In the genomic region with DNA sequence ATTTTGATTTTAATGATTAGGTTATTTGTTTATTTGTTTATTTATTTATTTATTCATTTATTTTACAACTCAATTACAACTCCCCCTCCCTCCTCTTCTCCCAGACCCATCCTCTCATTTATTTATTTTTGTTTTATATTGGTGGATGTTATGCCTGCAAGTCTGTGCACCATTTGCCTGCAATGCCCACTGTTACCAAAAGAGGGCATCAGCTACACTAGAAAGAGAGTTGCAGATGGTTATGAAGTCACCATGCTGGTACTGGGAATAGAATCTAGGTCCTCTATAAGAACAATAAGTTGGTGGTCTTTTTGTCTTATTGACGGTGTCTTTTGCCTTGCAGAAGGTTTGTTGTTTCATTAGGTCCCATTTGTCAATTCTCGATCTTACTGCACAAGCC, we compare ENCODE assay signal across 21 mouse cellular contexts.
A peak's percentile ranks its signal among the peaks of the same experiment; 100 is the strongest.
DNase-seq lines count a peak whose midpoint lies in the region; ATAC-seq and TF ChIP-seq lines count a peak whose summit lies in the region.
"Had no signal": no experiment of that assay in that cellular context is flagged by ENCODE, and none has a peak within 500 bp of the region (broad histone marks: within the 10 kb centered on the region; RNA-seq: fewer than 3 reads in every experiment).

No protein-coding gene starts in this region.

- H3K27me3 ChIP-seq in E14TG2a.4 (ENCODE audit: insufficient read depth, low read length) (no peaks in the 10 kb centered on the region), Patski (no peaks in the 10 kb centered on the region)
- no peaks in the 10 kb centered on the region for H3K27me3 ChIP-seq in stomach, postnatal 0 days (ENCODE audit: control insufficient read depth, insufficient read depth, low read length)
- H3K27me3 ChIP-seq: forebrain, embryonic 13.5 days; hindbrain, embryonic 13.5 days; limb, embryonic 12.5 days; liver, embryonic 15.5 days; midbrain, embryonic 13.5 days had no signal

- no peak overlapping the region for H3K27ac ChIP-seq in stomach, postnatal 0 days (replicated peaks)
- H3K27ac ChIP-seq: forebrain, embryonic 13.5 days; hindbrain, embryonic 13.5 days; kidney, postnatal 0 days; limb, embryonic 12.5 days; liver, embryonic 15.5 days; macrophage; midbrain, embryonic 13.5 days had no signal

- ATAC-seq in Patski: no peak
- ATAC-seq in stomach, postnatal 0 days (ENCODE audit: low FRiP score, low TSS enrichment): no peak
- ATAC-seq: forebrain, embryonic 13.5 days; intestine, embryonic 16.5 days; midbrain, embryonic 13.5 days had no signal

- POLR2A ChIA-PET in Patski (lab: Charles Lee): no interaction called here

- H3K36me3 ChIP-seq in E14TG2a.4 (ENCODE audit: insufficient read depth, low read length): no peaks in the 10 kb centered on the region
- H3K36me3 ChIP-seq in stomach, postnatal 0 days (ENCODE audit: control insufficient read depth, insufficient read depth, low read length): no peaks in the 10 kb centered on the region
- H3K36me3 ChIP-seq: hindbrain, embryonic 13.5 days; limb, embryonic 12.5 days; liver, embryonic 15.5 days; midbrain, embryonic 13.5 days had no signal

- TF ChIP-seq CTCF in E14TG2a.4 (conservative IDR thresholded peaks at IDR 0.05; ENCODE audit: low read length) (peak; percentile 56), Patski (IDR thresholded peaks at IDR 0.05) (peak; percentile 33)
- 0 out of 2 replicates have a peak, but pooled peaks have one; percentile 16 for TF ChIP-seq CTCF in stomach, postnatal 0 days (IDR thresholded peaks at IDR 0.05; ENCODE audit: low read depth)

- DNase-seq in A20 (ENCODE audit: low read depth, low spot score) (peak; percentile 32), Patski (ENCODE audit: low read depth, low spot score) (no peak)
- no peak for DNase-seq in stomach, postnatal 0 days (ENCODE audit: low spot score)
- DNase-seq in adrenal gland, postnatal 10 days: no peak
- DNase-seq in cerebellum, adult 8-10 months: no peak
- DNase-seq: adrenal gland, postnatal 25 days; cerebellum, adult 2 months; cerebellum, postnatal 36 days; gastrocnemius, postnatal 10 days; kidney, adult 8-10 months; kidney, postnatal 4 days; layer of hippocampus, adult 9-11 months had no signal

- 98% methylated on average over 2 of the region's 2 CpGs for WGBS in stomach, postnatal 0 days

- in situ Hi-C loops in Patski (cut with MboI; ENCODE audit: low pct_unique_long_range_greater_than_20kb): no loop called here

- CTCF ChIA-PET in Patski (lab: Charles Lee): no interaction called here

- H3K4me3 ChIP-seq in E14TG2a.4 (replicated peaks; ENCODE audit: low read length): no peak overlapping the region
- H3K4me3 ChIP-seq in stomach, postnatal 0 days (ENCODE audit: low read depth, low read length): no peak overlapping the region
- H3K4me3 ChIP-seq: forebrain, embryonic 13.5 days; hindbrain, embryonic 13.5 days; limb, embryonic 12.5 days; liver, embryonic 15.5 days; midbrain, embryonic 13.5 days had no signal

- no peaks in the 10 kb centered on the region for H3K4me1 ChIP-seq in E14TG2a.4 (replicated peaks; ENCODE audit: low read depth, low read length)
- no peaks in the 10 kb centered on the region for H3K4me1 ChIP-seq in stomach, postnatal 0 days (replicated peaks; ENCODE audit: control insufficient read depth, insufficient read depth)
- H3K4me1 ChIP-seq: forebrain, embryonic 13.5 days; hindbrain, embryonic 13.5 days; limb, embryonic 12.5 days; liver, embryonic 15.5 days; midbrain, embryonic 13.5 days had no signal

- TF ChIP-seq EP300 in stomach, postnatal 0 days (optimal IDR thresholded peaks at IDR 0.05): no peak

- H3K9me3 ChIP-seq in E14TG2a.4 (ENCODE audit: low read length): peaks cover 8% of the 10 kb centered on the region
- no peaks in the 10 kb centered on the region for H3K9me3 ChIP-seq in stomach, postnatal 0 days (ENCODE audit: control insufficient read depth, low read length)
- H3K9me3 ChIP-seq: hindbrain, embryonic 13.5 days; midbrain, embryonic 13.5 days had no signal

- no peak overlapping the region for H3K4me2 ChIP-seq in stomach, postnatal 0 days (replicated peaks; ENCODE audit: low read depth)
- H3K4me2 ChIP-seq: forebrain, embryonic 13.5 days; hindbrain, embryonic 13.5 days; limb, embryonic 12.5 days; liver, embryonic 15.5 days; midbrain, embryonic 13.5 days had no signal

- no peak overlapping the region for H3K9ac ChIP-seq in stomach, postnatal 0 days (ENCODE audit: low read length)
- H3K9ac ChIP-seq: forebrain, embryonic 13.5 days; hindbrain, embryonic 13.5 days; limb, embryonic 12.5 days; liver, embryonic 15.5 days; midbrain, embryonic 13.5 days had no signal
